Mouse (Mus musculus) retina, adult 2 months (tissue): Measurements from ENCODE around the gene Wnt5a.

Experiments
- DNase-seq: peaks from one replicate; pipeline ENCODE4 v3.0.0-alpha.2; 2012; ENCODE audit warnings: low read depth, low spot score

Wnt5a gene

DNA sequence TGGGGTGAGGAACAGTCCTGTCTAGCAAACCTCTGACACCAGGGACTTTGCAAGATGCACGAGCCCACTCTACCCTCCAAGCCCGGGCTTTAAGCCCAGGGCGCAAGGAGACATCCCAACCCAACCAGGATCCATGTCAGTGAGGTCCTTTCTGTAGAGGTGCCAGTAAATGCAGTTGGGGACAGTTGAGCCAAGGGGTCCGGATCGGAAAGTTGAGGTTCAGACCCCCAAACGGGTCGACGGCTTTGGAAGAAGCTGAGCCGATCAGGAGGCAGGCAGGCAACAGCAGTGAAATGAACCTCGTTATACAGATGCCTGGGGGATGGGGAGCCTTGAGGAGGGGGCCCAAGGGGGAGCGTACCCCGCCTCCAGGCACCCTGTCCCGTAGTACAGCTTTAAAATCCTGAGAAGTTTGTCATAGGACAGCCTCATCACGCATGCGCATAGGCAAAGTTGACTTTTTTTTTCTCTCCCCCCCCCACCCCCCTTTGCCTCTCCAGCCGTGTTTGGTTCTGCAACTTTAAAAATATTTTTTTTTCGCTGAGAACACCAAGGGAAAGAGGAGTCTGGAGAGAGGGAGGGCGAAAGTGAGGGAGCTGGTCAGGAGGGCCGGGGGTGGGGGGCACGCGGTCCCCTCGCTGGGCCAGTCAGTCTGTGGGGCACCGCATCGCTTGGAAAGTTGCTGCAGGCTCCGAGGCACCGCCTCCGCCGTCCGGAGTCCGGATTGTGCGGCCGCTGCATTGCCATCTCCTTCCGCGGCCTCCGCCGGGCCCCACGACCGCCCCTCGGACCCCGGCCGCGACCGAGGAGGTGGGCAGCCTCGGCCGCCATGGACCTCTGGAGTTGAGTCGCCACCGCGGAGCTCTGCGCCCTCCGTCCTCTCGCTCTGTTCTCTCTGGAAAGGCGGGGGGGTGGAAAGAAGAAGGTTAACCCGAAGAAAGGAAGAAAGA is at the start of gene Wnt5a:
Gene Wnt5a, plus strand, starts transcription at position 650 of the 950 bp plus-strand sequence.
- DNase-seq = no peak

DNA sequence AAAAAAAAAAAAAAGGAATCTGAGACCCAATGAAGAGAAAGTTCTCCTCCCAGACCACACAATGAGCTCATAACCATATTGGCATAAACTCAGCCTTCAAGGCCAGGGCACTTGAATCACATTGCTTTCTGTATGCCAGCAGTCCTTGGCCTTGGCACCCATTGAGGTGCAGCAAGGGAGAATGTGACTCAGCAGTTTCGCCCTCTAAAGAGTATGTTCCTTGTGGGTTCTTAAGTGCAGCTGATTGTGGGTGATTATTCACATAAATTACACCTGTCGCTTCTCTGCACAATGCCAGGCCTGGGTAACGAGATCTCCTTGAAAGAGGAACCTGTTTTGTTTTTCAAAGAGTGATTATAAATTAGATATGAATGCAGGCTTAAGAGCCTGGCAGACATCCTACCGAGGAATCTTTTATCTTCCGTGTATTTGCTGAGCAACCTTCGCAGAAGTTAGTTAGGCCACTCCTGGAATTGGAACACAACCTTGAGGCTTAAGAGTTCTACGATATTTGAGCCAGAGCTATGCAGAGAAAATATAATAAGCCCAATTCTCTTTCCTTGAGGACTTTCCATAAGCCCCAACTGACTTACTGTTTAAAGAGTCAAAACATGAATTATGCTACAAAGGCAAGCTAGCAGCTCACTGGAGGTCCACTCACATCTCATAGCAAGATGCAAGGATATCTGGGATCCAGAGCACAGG is 48.0 kb upstream of the Wnt5a start:
- no peak for DNase-seq

DNA sequence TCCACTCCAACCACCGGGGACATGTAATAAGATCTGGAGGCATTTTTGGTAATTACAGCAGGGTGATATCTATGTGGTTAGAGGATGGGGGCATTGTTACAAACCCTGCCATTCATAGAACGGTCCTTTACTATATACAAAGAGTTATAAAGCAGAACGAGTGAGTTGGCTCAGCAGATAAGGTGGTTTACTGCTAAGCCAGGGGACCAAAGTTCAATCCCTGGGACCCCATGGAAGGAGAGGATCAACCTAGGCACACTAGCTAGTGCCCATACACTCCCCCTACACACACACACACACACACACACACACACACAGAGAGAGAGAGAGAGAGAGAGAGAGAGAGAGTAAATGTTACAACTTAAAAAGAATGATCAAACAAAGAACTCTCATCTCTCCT is 47.1 kb upstream of the Wnt5a start:
- no peak for DNase-seq

DNA sequence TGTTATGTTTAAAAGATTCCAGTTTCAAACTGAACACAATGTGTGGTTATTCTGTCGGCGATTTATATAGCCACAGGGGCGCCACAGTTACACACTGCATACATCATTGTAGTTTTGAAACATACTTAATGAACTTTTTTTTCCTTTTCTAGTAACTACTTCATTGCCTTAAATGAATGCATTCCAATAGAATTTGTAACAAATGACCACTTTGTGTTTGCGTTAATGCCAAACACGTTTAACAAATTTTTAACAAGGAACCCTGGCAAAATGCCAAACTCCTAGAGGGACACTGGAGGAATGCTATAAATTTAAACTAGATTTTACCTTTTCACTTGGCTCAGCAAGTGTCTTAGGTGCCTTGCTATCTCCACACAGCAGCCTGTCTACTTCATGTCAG is 36.6 kb upstream of the Wnt5a start:
- no peak for DNase-seq

DNA sequence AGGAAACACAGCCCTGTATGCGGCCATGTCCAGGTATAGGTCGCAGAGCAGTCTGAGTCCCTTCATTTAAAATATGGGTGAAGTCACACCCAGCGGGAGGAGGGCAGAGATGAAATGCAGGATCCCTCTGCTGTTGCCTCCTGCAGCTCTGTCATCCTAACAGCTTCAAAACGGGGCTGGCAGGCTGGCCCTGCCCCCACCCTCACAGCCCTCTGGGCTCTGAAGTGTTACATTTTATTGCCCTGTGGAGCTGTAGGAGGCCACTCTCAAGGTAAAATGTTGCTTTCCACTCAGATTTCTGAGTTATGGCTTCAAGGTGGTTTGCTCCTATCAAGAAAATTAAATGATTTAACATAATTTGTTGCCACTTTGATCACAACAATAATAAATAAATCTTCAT is 34.9 kb upstream of the Wnt5a start:
- DNase-seq = no peak

DNA sequence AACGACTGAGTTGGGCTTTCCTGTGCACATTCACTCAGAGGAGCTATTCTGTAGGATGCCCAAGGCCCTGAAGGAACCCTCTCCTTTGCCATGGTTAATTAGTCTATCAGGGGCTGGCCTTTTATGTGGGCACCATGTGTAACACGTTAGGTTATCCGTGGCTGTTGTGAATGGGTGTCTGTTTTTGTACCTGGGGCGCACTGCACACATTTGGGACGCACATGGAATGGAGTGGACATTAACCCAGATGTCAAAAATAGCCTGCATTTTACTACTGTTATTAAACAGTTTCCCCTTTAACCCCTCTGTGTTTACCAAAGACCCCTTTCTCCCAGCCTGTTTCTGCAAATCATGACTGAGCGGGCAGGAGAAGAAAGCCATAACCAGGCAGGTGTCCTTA is 34.3 kb upstream of the Wnt5a start:
- DNase-seq = no peak

DNA sequence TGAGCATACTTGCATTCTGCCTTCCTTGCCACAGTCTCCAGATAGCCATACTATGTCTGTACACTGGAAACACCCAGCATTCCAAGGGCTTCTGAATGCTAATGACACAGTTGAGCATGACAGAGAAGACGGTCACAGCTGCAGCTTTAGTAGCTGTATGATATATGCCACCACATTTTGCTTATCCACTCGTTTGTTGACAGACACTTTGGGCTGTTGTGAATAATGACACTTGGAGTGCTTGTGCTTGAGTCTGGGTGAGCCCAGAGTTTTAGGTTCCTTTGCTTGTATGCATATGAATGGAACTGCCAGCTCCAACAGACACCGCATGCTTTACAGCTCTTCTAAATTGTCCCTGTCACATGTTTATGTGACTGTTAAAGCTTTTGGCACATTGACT is 29.5 kb upstream of the Wnt5a start:
- DNase-seq = no peak

DNA sequence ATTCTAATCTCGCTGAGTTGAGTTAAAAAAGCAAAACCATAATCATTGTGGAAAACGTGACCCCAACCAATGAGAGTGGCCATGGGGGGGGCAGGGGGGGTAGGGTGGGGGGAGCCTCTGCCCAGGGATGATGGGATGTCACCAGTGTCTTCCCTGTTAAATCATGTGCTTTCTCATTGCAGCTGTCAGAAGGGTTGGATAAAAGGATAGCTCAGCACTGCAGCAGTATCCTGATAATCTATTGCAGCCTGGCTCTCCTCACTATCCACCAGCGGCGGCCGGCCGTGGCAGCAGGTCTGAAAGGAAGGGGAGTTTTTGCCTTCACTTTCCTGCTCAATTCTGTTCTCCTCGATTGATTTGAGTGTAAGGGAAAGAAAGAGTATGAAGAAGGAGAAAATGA is 29.1 kb upstream of the Wnt5a start:
- no peak for DNase-seq

DNA sequence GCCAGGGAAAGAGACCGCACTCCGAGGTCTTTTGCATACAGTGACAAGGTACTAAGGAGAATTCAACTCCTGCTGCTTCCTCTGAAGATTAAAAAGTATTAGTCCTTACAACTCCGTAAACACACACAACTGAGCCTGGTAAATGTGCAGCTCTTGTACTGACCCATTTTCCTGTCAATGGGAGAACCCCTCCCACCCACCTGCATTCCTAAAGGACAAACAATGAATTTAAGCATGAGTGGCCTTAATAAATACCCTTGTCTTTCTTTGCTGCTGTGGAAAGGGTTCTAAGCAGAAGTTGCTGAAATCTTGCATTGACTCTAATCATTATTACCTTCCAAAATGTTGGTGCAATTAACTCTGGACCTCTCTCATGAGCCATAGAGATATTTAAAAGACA is 27.8 kb upstream of the Wnt5a start:
- DNase-seq = no peak

DNA sequence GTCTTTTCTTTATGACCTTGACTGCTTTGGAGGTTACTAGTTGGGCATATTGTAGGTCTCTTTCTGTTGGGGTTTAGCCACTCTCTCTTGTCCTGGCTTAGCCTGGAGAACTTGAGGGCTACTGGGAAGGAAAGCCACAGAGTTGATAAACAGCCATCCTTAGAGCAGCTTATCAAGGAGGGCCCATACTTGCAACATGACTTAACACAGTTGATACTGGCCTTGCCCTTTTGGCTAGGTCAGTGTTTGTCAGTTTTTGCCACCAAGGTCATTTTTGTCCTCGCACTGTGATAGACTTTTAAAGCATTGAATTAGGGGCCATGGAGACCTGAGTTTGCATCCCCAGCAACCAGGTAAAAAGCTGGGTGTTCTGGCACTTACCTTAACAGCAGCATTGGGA is 23.7 kb upstream of the Wnt5a start:
- DNase-seq = no peak

DNA sequence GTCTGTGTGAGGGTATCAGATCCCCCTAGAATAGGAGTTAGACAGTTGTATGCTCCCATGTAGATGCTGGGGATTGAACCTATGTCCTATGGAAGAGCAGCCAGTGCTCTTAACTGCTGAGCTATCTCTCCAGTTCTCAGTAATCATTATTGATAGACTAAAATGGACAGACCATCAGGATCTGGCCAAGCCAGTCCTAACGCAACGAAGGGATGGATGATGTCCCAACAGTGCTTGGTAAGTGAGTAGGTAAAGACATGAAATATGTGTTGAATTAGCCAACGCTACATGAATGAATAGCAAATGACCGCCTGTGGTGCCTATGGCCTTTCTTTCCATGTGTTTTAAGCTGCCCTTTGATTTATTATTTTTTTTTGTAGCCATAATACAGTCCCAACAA is 10.7 kb upstream of the Wnt5a start:
- DNase-seq = no peak

DNA sequence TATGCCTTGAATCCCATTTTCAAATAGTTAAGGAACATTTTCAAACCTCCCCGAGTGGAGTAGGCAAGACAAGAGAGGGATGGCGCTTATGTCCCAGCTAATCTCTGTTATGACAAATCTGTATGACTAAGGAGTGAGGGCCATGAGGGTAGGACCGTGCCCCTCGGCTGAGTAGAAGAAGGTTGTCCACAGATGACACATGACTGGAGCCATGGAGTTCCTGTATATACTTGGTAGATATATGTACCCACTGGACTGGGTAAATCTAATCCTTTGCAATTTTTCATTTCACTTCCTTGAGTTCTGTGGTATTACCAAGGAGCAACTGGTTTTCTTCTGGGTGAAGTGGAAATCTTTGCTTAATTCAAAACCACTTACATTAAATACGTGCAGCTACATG is 10.3 kb upstream of the Wnt5a start:
- no peak for DNase-seq

DNA sequence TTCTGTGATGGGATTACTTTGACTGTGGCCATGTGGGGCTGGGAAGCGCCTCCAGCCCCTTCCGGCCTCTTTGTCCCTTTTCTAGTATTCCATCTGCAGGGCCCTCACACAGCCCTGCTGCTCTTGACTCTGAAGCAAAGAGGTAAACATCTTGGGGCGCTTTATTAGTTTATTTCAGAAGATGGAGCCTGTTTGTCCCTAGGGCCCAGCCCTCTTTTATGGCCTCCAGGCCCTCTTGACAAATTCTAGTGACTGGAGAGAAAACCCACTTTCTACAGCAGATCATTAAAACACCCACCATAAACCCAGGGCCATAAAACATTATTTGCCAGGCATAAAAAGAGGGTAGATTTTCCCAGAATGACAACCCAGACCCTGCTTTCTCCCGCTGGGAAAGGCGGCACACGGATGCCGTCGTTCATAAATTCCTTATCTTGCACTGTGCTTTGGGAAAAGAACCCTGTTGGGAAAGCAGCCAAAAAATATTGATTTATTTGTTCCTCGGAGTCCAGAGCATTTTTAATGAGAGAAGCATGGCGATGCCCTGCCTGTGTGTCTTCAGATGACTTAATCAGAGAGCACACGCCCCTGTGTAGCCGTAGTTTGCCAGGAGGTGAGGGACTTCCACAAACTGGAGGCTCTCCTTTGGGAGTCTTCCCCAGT is 3.2 kb upstream of the Wnt5a start:
- no peak for DNase-seq

DNA sequence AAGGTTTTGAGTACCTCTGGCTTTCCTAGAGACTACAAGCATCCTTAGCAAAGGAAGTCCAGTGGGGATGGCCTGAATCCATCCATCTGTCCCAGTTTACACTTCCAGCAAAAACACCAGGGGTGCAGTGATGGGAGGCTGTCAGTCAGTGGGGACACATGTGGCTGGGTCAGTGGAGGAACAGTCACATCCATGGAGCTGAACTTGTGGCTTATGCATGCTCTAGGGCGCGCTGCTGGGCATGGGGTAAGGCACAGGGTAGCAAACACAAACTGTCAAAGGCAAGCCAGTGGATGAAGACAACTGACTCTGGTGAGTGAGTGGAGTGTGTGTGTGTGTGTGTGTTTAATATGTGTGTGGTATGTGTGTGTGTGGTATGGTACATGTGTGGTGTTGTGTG is 1.3 kb upstream of the Wnt5a start:
- DNase-seq = no peak

DNA sequence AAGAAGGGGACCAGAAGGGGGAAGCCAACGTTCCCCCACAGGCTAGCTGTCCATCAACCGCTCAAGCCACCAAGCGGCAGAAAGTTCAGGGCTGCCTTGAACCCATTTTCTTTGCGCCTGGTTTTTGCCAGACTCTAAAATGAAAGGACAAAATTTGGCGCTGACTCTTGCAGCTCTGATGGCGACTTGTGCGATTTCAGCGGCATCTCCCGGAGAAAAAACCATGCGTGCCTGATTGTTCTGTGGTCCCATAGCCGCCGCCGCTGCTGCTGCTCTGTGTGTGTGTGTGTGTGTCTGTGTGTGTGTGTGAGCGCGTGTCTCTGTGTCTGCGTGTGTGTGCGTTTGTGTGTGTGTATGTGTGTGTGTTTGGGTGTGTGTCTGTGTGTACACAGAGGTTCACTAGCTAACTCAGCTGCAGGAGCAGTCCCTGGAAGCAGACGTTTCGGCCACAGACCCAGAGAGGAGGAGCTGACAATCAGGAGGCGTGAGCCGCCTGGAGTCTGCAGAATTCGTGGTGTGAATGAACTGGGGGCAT is 568 bp downstream of the Wnt5a start:
- no peak for DNase-seq

DNA sequence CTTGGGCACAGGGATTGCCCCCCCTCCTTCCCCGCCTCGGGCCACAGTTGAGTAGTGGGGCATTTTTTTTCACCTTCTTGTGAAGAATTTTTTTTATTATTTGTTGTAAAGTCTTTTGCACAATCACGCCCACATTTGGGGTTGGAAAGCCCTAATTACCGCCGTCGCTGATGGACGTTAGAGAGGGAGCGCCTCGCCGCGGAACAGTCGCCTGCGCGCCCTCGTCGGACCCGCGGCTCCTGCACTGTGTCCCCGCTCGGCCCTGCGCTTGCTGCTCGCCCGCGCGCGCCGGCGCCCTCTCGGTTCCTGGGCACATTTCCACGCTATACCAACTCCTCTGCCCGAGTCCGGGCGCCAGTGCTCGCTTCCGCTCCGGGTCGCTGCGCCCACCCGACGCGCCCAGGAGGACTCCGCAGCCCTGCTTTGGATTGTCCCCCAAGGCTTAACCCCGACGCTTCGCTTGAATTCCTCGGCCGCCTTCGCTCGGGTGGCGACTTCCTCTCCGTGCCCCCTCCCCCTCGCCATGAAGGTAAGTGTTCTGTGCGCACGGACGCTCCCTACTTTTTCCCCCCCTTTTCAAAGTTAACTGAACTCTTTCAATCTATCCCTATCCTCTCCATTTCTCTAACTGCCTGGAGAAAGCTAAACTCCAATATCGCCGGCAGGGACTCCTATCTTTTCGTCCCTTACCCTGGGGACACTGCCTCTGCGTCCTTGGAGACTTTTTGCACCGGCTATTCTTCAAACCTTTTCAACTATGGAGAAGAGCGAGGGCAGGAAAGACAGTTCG is 1.2 kb downstream of the Wnt5a start:
- DNase-seq = no peak

DNA sequence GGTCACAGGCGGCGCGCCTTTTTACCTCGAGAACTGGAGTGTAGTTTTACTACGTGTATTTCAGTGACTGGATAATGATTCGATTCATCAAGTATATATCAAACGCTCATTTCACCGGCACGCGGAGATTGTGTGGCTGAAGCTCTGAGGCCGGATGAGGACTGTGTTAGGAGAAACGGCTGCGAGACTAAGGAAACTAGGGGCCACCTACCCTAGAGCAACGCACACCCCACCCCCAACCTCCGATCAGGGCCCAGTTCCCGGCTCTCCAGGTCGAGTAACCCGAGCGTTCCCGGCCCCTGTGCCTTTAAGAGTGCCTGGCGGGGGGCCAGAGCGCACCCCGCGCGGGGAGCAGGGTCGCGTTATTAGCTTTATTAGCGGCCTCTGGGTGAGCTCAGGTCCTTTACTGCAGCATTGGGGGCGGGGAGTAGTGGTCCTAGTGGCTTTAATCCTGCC is 1.9 kb downstream of the Wnt5a start:
- no peak for DNase-seq

DNA sequence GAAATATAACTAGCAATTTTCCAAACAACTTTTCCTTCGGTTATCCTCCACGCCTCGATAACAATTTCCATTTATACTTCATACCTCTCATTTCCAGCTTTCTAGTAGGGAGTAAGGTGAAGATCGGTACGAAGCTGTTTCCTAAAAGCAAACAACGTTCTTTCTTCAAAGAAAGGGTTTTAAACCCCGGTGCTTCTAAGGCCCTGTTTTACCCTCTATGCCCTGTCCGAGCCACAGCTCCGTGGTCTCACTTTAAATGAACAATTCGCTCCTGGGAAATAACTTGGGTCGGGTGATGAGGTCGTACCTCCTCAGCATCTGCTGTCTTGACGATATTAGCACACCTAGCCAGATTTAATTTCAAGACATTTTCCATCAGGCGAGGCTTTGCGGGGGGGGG is 2.5 kb downstream of the Wnt5a start:
- DNase-seq = no peak

DNA sequence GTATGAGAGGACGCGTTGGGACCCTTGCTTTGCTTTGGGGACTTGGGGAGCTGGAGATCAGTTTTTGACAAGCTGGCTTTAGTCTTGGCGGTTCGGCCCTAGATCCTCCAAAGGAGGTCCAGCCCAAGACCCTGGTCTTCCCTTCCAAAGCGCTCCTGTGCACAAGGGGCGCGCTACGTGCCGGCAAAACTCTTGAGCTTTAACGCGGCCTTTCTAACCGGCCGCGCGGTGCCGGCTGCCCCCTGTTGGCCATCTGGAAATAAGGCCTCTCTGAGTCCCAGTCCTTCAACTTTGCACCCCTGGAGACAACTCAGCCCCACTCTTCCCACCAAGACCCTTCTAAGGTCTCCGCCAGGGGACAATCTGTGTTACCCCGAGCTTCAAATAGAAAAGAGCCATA is 2.9 kb downstream of the Wnt5a start:
- peak; percentile 33 for DNase-seq

DNA sequence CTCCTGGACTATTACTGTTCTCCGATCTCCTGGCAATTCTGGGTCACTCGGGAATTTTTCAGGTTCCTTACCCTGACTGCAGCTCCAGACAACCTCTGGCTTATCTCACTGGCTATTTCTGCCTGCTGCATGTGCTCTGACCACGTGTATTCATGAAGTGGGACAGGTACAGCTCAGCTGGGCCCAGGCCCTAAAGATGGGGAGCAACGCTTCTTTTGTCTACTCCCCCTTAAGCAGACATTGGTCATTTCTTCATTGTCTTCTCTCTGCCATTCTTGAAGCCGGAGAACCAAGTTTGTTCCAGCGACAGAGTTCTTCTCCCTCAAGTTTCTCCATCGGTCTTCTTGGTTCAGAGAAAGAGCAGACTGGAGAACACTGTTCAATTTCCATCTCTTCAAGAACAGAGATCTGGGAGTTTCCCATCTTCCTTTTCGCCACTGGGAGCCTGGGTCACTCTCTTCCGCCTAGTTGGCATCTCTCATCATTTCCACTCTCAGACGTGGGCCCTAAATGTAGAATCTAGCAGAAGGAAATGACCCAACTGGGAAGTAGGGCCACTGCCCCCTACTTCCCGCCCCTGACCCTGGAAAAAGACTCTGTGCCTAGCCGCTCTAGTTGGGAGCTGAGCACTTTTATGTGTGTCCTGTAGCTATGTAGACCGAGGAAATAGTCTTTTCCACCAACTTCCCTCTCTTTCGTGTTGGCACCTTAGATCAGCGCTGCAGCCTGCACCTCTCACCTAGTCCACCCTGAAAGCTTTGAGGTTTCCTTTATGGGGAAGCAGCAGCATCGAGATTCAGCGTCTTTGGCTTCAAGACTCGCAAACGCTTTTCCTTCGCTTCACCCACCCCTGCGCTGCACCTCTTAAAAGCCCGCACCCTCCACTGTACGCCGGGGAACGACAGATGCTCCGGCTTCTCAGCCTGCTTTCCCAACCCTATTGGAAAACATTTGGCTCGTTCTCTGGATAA is 4.0 kb downstream of the Wnt5a start:
- DNase-seq = no peak
